Mouse (Mus musculus) erythroblast, embryonic 14.5 days (primary cell): ENCODE measurements at regions not wholly inside any gene's neighbourhood (a gene's known extent, or its start where the extent isn't known, plus 50 kb on each side); places are given as distances from the start of the nearest gene placed in this dataset.

Experiments used
- H3K27me3 ChIP-seq: 2 replicates; pipeline ENCODE4 v1.6.1; 2012; ENCODE audit warnings: inconsistent platforms; ENCODE audit not compliant: control insufficient read depth
- H3K36me3 ChIP-seq: 2 replicates; pipeline ENCODE4 v1.6.1; 2012; ENCODE audit warnings: mild to moderate bottlenecking, inconsistent platforms; ENCODE audit not compliant: control insufficient read depth
- H3K4me1 ChIP-seq: 2 replicates; pipeline ENCODE4 v1.6.1; 2012; ENCODE audit warnings: inconsistent platforms; ENCODE audit not compliant: control insufficient read depth
- H3K4me3 ChIP-seq: replicated peaks from 2 replicates; pipeline ENCODE3; 2012; ENCODE audit warnings: moderate library complexity, mild to moderate bottlenecking, inconsistent platforms
- H3K9me3 ChIP-seq: 2 replicates; pipeline ENCODE4 v1.6.1; 2012; ENCODE audit warnings: low read length, inconsistent platforms, mixed read lengths; ENCODE audit not compliant: control insufficient read depth
- GATA1 ChIP-seq: IDR thresholded peaks from 2 replicates; pipeline ENCODE4 v1.6.1; 2012; ENCODE audit warnings: low read length, inconsistent platforms, mixed read lengths
- TAL1 ChIP-seq: IDR thresholded peaks from 3 replicates; pipeline ENCODE4 v1.6.1; 2012; ENCODE audit warnings: low read length, inconsistent platforms, mixed read lengths

DNA sequence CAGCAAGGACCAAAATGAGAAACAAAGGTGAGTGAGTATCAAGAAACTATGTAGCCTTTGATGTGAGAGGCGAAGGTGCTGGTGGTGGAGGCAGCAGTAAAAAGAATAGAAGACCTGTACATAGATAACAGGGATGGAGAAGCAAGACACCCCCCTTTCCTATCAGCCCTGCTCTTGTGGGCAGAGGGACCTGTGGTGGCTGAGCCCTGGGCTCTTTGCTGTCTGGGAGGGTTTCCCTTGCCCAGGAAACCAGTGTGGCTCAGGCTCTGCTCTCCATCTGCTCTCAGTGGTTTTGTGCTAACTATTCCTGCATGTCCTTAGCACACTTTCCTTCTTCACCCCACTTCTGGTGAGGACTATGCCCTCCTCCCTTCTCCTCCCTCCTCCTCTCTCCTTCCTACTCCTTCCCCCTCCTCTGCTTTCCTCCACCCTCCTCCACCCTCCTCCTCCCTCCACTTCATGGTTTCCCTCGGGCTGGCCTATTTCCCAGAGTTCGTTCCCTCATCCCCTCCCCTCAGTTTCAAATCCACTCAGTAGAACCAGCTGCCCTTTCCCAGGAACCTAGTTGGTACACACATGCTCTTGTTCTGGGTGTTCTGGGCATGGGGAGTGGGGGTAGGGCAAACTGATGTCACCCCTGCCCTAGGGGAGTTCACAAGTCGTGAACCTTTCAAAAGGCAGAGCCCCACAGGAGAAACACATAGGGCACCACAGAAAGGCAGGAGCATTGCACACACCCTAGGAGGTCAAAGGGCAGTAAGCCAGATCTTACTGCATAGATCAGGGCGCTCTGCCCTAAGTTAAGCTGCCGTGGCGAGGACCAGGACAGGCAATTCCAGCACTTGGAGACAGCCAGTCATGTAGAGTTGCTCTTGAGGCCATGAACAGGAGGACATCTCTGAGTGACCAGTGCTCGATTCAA is 93.1 kb downstream of the Cpn2 start:
- no peaks in the 10 kb centered on the region for H3K27me3 ChIP-seq
- TF ChIP-seq TAL1, result no peak
- TF ChIP-seq GATA1, result no peak
- H3K4me3 ChIP-seq, result no peak overlapping the region
- no peaks in the 10 kb centered on the region for H3K36me3 ChIP-seq
- no peaks in the 10 kb centered on the region for H3K9me3 ChIP-seq
- H3K4me1 ChIP-seq, result peaks cover 8% of the 10 kb centered on the region

DNA sequence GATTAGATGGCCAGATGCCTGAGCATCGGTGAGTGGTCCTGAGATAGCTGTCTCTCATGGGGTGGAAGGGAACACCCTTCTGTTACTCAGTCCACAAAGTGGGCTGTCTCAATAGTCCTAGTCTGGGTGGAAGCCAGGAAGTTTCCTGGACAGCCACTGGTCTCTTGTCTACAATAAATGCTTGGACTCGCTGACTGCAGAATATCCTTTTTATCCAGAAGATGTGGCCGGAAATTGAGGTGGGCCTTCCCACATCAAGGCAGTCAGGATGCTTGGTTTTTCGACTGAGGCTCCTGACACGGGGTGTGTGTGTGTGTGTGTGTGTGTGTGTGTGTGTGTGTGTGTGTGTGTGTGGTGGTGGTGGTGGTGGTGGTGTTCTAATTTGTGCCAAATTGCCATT is 91.0 kb downstream of the Cpn2 start:
- H3K9me3 ChIP-seq, result no peaks in the 10 kb centered on the region
- peaks cover 15% of the 10 kb centered on the region for H3K4me1 ChIP-seq
- no peaks in the 10 kb centered on the region for H3K27me3 ChIP-seq
- H3K4me3 ChIP-seq, result no peak overlapping the region
- H3K36me3 ChIP-seq, result no peaks in the 10 kb centered on the region
- TF ChIP-seq TAL1 (no peak), GATA1 (no peak)

DNA sequence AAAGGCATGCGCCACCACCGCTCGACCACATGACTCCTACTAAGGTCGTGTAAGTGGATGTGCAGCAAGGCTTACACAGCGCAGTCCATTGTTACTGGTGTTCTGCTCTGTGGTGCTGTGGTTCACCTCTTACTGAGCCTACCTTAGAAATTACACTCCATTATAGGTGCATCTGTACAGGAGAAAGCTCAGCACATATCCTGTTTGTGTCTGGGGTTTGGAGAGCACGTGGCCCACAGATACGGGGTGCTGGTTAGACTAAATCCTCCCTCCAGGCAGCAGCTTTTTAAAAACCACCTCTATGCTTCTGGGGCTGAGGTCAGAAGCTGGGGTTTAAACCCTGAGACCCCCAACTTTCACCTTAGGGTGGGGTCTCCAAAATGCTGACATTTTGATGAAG is 89.5 kb downstream of the Cpn2 start:
- TF ChIP-seq GATA1, result no peak
- TF ChIP-seq TAL1, result no peak
- Histone ChIP-seq H3K4me1 (peaks cover 15% of the 10 kb centered on the region), H3K9me3 (no peaks in the 10 kb centered on the region), H3K4me3 (no peak overlapping the region), H3K36me3 (no peaks in the 10 kb centered on the region), H3K27me3 (no peaks in the 10 kb centered on the region)

DNA sequence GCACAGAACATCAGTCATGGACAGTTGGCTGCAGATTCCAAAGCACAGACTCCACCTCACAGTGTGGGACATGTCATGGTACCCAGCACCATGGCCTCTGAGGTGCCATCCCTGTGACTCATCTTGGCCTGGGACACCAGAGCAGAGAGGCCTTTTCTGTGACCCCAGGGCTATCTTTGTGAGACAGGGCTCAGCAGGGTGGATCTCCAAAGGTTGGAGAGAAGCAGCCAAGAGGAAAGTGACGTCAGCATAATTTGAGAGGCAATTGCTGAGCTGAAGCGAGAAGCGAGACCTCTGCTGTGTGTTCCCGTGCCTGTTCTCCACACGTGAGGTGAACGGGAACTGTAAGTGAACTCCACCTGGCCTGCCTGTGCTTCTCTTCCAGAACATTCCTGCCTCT is 88.7 kb downstream of the Cpn2 start:
- no peaks in the 10 kb centered on the region for H3K9me3 ChIP-seq
- no peak overlapping the region for H3K4me3 ChIP-seq
- H3K36me3 ChIP-seq, result no peaks in the 10 kb centered on the region
- H3K4me1 ChIP-seq, result peaks cover 15% of the 10 kb centered on the region
- no peaks in the 10 kb centered on the region for H3K27me3 ChIP-seq
- TF ChIP-seq GATA1 (no peak), TAL1 (no peak)

DNA sequence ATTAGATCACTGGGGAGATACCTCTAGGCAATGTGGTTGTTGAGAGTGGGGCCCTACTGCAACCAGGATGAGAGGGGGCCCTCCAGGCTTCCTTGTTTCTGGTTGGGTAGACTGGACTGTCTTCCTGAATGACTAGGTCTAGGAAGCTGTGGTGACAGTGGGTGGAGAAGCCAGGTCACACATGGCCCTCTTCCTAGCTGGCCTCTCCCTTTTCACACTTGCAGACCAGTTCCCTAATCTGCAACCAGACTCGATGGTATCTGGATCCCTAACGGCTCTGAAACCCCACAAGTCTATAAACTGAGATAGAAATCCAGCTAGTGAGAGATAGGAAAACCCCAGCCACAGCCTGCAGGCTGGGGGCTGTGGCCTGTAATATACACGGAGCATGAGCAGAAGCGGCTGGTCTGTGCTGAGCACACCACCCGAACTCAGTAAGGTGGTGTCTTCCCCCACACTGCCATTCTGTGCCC is 87.8 kb downstream of the Cpn2 start:
- peaks cover 14% of the 10 kb centered on the region for H3K4me1 ChIP-seq
- H3K9me3 ChIP-seq, result no peaks in the 10 kb centered on the region
- H3K36me3 ChIP-seq, result no peaks in the 10 kb centered on the region
- TF ChIP-seq GATA1 (no peak), TAL1 (no peak)
- H3K27me3 ChIP-seq, result peaks cover 3% of the 10 kb centered on the region
- no peak overlapping the region for H3K4me3 ChIP-seq

DNA sequence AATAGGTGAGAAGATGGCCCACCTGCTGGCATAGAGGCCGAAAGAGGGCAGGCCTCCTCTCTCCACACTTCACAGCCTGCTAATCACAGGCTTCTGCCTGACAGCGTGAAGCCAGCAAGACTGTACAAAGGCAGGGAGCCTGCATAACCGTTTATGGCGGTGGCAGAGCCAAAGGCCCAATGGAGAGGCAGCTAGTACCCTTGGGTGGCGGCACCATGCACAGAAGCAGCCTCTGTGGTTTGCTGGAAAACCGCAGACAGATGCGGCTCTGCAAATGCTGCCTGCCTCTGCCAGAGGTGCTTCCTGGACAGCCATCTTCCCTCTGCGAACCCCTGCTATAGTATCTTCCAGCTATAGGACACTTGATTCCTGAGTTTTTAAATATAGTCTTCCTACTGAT is 86.2 kb downstream of the Cpn2 start:
- Histone ChIP-seq H3K9me3 (no peaks in the 10 kb centered on the region), H3K36me3 (no peaks in the 10 kb centered on the region), H3K4me3 (no peak overlapping the region), H3K27me3 (peaks cover 17% of the 10 kb centered on the region), H3K4me1 (peaks cover 14% of the 10 kb centered on the region)
- no peak for TF ChIP-seq TAL1
- no peak for TF ChIP-seq GATA1

DNA sequence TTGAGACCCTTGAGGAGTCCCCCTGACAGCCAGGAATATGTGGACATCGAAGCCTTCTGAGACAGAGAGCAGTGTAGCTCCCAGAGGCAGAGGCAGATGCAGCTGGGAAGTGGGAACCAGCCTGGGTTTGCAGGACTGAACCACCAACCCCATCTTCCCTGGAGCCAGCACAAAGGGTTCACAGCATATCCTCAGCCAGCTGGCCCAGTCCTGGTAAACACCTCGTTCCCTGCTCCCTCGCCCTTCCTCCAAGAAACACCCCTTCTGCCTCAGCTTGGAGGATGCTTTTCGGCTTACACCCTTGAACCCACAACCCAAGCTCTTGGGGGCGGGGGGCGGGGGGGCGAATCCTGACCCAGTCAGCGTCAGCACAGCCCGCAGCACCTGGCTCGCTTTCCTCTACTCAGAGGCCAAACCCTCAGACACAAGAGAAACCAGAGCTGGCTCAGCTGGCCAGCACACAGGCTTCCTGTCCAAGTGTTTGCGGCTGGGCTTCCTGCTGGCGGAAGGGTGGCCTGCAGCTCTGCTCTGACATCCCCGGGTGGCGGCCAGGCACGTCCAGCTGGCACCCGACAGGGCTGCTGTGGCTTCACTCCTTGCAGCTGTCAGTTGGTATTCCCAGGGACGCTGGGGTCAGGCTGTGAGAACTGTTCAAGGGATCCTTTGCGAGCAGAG is 82.6 kb downstream of the Cpn2 start:
- peaks cover 6% of the 10 kb centered on the region for H3K4me1 ChIP-seq
- TF ChIP-seq GATA1 (no peak), TAL1 (no peak)

DNA sequence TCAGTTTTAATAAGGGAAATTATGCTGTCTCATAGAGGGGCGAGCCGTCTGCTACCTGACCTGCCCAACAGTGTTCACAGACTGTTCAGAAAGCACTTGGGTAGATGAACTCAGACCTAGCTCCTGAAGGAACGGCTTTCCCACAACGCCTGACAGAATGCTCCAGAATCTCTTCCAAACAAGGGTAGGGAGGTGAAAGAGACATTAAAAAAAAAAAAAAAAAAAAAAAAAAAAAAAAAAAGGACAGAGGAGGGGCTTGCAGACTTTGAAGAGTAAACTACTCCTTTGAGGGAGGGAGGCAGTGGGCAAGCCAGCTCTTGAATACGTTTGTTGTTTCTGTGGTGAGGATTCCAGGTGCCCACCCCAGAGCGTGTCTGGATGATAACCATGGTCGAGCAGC is 81.6 kb downstream of the Cpn2 start:
- Histone ChIP-seq H3K9me3 (no peaks in the 10 kb centered on the region), H3K4me1 (peaks cover 4% of the 10 kb centered on the region), H3K4me3 (no peak overlapping the region), H3K27me3 (peaks cover 27% of the 10 kb centered on the region), H3K36me3 (no peaks in the 10 kb centered on the region)
- no peak for TF ChIP-seq TAL1
- no peak for TF ChIP-seq GATA1

More for the DNA sequence above, 82.6 kb downstream of the Cpn2 start:
- H3K9me3 ChIP-seq, result no peaks in the 10 kb centered on the region
- no peaks in the 10 kb centered on the region for H3K36me3 ChIP-seq
- H3K27me3 ChIP-seq, result peaks cover 27% of the 10 kb centered on the region
- no peak overlapping the region for H3K4me3 ChIP-seq

DNA sequence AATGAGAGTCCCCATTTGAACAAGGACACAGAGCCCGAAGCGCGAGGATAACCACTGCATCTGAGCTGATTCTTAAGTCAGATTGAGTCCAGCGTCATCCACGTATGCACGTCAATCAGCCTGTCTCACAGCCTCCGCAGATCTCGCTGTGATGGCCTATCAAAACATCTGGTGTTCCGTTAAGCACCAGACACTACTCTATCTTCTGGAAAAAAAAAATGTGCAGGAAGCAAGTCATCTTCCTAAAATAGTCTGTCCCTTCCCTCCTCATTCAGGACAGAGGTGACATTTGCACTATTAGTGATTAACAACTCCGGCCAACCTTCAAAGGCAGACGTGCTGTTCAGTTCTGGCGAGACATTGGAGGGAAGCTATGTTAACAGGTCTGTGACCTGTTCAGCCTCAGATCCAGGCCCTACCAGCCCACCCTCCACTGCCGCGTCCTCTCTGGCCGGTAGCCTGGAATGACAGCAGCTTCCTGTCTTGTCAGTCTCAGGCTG is 81.0 kb downstream of the Cpn2 start:
- Histone ChIP-seq H3K4me3 (no peak overlapping the region), H3K4me1 (peaks cover 4% of the 10 kb centered on the region), H3K27me3 (peaks cover 27% of the 10 kb centered on the region), H3K9me3 (no peaks in the 10 kb centered on the region), H3K36me3 (no peaks in the 10 kb centered on the region)
- TF ChIP-seq TAL1 (no peak), GATA1 (no peak)
